Mouse (Mus musculus) ES-Bruce4 (cell line): ENCODE data around the gene Acvr1b. TPM values are rescaled to one million over a fixed set of nuclear protein-coding genes. Genes with fewer than 3 reads are reported as not detected.
A peak's percentile ranks its signal among the peaks of the same experiment; 100 is the strongest.

Source experiments
- H3K27ac ChIP-seq: 2 replicates; pipeline ENCODE4 v1.5.1; 2012; ENCODE audit warnings: low read length, inconsistent platforms; ENCODE audit not compliant: insufficient read depth
- H3K27me3 ChIP-seq: 2 replicates; pipeline ENCODE4 v1.6.1; 2012; ENCODE audit warnings: mild to moderate bottlenecking, low read length, inconsistent platforms; ENCODE audit not compliant: control insufficient read depth, poor library complexity, insufficient read depth, severe bottlenecking
- H3K36me3 ChIP-seq: 2 replicates; pipeline ENCODE4 v1.6.1; 2012; ENCODE audit warnings: inconsistent platforms, mild to moderate bottlenecking, low read length, moderate library complexity; ENCODE audit not compliant: control insufficient read depth, poor library complexity, insufficient read depth, severe bottlenecking
- H3K4me1 ChIP-seq: one replicate; pipeline ENCODE4 v1.8.1; 2011; ENCODE audit warnings: low read length; ENCODE audit not compliant: control insufficient read depth, insufficient read depth
- H3K4me3 ChIP-seq: 2 replicates; pipeline ENCODE4 v1.5.1; 2011; ENCODE audit warnings: low read depth, mild to moderate bottlenecking, low read length
- H3K9ac ChIP-seq: 2 replicates; pipeline ENCODE4 v1.6.1; 2012; ENCODE audit warnings: low read depth, mild to moderate bottlenecking, inconsistent platforms; ENCODE audit not compliant: poor library complexity, severe bottlenecking
- H3K9me3 ChIP-seq: replicated peaks from 2 replicates; pipeline ENCODE4 v1.6.1; 2012; ENCODE audit warnings: mild to moderate bottlenecking, low read length, inconsistent platforms; ENCODE audit not compliant: control insufficient read depth, poor library complexity, insufficient read depth, severe bottlenecking
- CTCF ChIP-seq: IDR thresholded peaks from one replicate; pipeline ENCODE4 v1.8.1; 2011; ENCODE audit warnings: low read depth, low read length
- EP300 ChIP-seq: IDR thresholded peaks from 2 replicates; pipeline ENCODE4 v1.6.1; 2011; ENCODE audit warnings: low read depth, low read length; ENCODE audit not compliant: insufficient read depth
- POLR2A ChIP-seq: IDR thresholded peaks from one replicate; pipeline ENCODE4 v1.8.1; 2011; ENCODE audit warnings: low read length; ENCODE audit not compliant: insufficient read depth
- polyA plus RNA-seq: library from polyadenylated mRNA; stranded (reverse); fragments of >200 nt; gene quantifications from 2 replicates; pipeline ENCODE4 v1.2.4, GENCODE M21; 2011; ENCODE audit warnings: low read depth; ENCODE audit not compliant: missing spikeins, insufficient read depth, insufficient read length

Gene Acvr1b
- polyA plus RNA-seq, 1 experiment = 27.7 TPM

DNA sequence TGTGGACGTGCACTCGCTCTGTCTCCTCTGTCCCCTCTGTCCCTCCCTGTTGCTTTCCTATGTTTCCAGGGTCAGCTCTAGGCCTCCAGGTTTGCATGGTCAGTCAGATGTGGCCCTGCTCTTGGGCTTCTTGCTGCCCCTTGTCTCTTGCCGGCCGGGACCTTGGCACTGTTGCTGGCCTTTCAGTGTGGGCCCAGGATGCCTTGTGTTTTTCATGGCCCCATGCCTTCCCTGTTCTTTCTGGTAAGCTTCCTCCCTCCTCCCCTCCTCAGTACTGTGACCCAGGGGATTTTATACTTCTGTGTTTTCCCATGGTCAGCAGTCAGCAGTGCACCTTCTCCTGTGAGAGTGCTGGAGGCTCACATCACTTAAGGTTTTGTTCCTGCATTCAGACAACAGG lies 7.6 kb downstream of the Acvr1b start:
- Histone ChIP-seq H3K9ac (no peak overlapping the region), H3K4me3 (no peak overlapping the region), H3K36me3 (no peaks in the 10 kb centered on the region), H3K27ac (peak overlapping the region; percentile 48; the same call in 1 of the 2 replicates), H3K9me3 (no peaks in the 10 kb centered on the region), H3K4me1 (peaks cover 7% of the 10 kb centered on the region), H3K27me3 (no peaks in the 10 kb centered on the region)
- TF ChIP-seq CTCF (no peak), POLR2A (no peak), EP300 (no peak)

DNA sequence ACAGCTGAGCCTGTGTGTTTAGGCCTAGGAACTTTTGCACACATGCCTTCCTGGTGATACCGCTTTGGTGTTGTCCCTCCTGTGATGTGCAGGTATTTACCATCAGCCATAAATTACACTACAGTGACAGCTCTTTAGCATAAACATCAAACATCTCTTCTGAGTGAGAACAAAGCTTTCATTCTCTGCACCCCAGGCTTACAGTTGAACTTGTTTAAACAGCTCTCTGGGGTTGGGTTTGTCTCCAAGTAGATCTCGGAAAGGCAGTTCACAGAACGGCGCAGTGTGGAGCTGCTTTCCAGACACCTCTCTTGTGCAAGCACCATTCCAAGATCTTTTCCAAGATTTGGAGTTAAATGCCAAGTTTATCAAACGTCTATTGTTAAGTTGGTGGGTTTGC lies 8.8 kb downstream of the Acvr1b start:
- TF ChIP-seq POLR2A = no peak
- TF ChIP-seq CTCF = no peak
- no peak for TF ChIP-seq EP300
- Histone ChIP-seq H3K4me1 (peaks cover 4% of the 10 kb centered on the region), H3K36me3 (no peaks in the 10 kb centered on the region), H3K4me3 (no peak overlapping the region), H3K9ac (no peak overlapping the region), H3K27ac (no peak overlapping the region), H3K27me3 (no peaks in the 10 kb centered on the region), H3K9me3 (no peaks in the 10 kb centered on the region)

DNA sequence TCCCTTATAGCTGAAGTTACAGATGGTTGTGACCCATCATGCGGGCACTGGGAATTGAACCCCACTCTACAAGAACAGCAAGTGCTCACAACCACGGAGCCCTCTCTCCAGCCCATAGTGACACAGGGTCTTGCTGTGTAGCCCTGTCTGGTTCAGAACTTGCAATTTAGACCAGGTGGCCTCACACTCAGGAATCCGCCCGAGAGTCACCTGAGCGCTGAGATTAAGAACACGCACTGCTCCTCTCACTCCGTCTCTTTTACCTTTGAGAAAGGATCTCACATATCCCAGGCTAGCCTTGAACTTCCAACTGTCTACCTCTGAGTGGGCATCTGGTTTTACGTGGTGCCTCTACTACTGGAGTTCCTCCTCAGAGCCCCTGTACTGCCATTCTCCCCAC lies 10.4 kb downstream of the Acvr1b start:
- Histone ChIP-seq H3K4me1 (peaks cover 2% of the 10 kb centered on the region), H3K27ac (no peak overlapping the region), H3K9me3 (no peaks in the 10 kb centered on the region), H3K9ac (no peak overlapping the region), H3K4me3 (no peak overlapping the region), H3K36me3 (no peaks in the 10 kb centered on the region), H3K27me3 (no peaks in the 10 kb centered on the region)
- TF ChIP-seq EP300 (no peak), POLR2A (no peak), CTCF (no peak)

DNA sequence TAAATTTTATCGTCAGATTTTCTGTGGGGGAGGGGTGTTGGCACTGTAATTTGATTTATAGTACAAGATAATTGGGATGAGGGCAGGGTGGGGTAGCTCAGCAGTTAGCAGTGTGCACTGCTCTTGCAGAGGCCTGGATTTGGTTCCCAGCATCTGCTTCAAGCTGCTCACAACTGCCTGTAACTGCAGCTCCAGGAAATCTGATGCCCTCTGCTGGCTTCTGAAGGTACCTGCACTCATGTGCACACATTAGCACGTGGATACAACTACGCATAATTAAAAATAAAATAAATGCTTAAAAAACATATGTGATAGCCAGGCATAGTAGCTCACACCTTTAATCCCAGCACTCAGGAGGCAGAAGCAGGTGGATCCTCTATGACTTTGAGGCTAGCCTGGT lies 11.7 kb downstream of the Acvr1b start:
- no peak for TF ChIP-seq POLR2A
- TF ChIP-seq CTCF = peak; percentile 41
- Histone ChIP-seq H3K27me3 (no peaks in the 10 kb centered on the region), H3K4me1 (peaks cover 2% of the 10 kb centered on the region), H3K9ac (no peak overlapping the region), H3K27ac (no peak overlapping the region), H3K9me3 (no peaks in the 10 kb centered on the region), H3K4me3 (no peak overlapping the region), H3K36me3 (no peaks in the 10 kb centered on the region)

DNA sequence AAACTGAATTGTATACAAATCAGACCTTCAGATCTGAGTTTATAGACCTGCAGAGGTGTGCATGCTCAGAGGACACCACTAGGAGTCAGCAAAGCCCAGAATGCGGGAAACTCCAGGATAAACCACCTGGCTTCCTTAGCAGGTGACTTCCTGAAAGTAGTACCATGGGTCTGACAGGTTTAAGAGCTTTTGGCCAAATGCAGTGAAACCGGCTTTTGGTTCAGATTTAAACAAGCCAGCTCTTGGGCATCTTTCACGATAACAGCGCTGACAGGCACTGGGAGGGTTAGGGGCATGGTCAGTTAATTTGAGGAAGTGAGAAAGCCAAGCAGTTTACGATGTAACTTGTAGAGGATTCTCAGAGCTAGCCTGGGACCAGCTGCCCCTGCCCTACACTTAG lies 14.0 kb downstream of the Acvr1b start:
- H3K9ac ChIP-seq = no peak overlapping the region
- H3K27me3 ChIP-seq = no peaks in the 10 kb centered on the region
- no peak overlapping the region for H3K27ac ChIP-seq
- TF ChIP-seq POLR2A (no peak), CTCF (peak; percentile 17)
- H3K4me3 ChIP-seq = no peak overlapping the region
- no peaks in the 10 kb centered on the region for H3K36me3 ChIP-seq
- no peaks in the 10 kb centered on the region for H3K9me3 ChIP-seq
- H3K4me1 ChIP-seq = no peaks in the 10 kb centered on the region

DNA sequence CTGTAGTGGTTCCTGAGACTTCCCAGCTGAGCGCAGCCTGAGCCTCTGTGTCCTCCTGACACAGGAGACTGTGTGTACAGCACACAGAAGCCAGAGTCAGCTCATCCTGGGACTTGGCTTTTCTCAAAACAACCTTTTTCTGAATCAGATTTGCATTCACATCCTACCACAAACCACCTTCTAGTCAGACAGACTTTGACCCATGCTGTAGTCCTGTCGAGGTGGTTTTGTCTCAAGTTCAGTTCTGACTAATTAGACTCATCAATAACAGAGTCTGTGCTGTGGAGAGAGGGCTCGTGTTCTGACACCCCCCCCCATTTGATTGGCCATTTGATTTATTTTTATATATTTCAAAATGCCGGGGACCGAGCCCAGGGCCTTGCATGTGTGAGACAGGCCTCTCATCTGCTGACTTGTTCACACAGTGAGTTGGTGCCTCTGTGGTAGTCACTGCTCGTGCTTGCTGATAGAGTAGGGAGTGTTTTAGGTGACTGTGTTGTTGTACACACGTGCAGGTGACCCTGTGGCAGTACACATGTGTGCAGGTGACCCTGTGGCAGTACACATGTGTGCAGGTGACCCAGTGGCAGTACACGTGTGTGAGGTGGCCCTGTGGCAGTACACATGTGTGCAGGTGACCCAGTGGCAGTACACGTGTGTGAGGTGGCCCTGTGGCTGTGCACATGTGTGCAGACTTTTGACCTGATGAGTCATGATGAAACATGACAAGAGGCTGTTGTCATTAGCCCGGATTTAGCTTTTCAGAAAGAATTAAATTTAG lies 16.3 kb downstream of the Acvr1b start:
- Histone ChIP-seq H3K9ac (no peak overlapping the region), H3K4me1 (no peaks in the 10 kb centered on the region), H3K27me3 (no peaks in the 10 kb centered on the region), H3K4me3 (no peak overlapping the region), H3K27ac (no peak overlapping the region), H3K36me3 (peaks cover 6% of the 10 kb centered on the region; the same call in 1 of the 2 replicates), H3K9me3 (no peaks in the 10 kb centered on the region)
- TF ChIP-seq POLR2A (no peak), EP300 (no peak), CTCF (no peak)
